ENCODE assay signal across 9 mouse cellular contexts in genomic region chr11:88626576-88626975, GRCm38 (mm10).
DNase-seq lines count a peak whose midpoint lies in the region; ATAC-seq and TF ChIP-seq lines count a peak whose summit lies in the region.
"Had no signal": no experiment of that assay in that cellular context is flagged by ENCODE, and none has a peak within 500 bp of the region (broad histone marks: within the 10 kb centered on the region; RNA-seq: fewer than 3 reads in every experiment).

No protein-coding gene starts in this region.

- H3K9me3 ChIP-seq in forebrain, embryonic 13.5 days (replicated peaks): no peaks in the 10 kb centered on the region
- no peaks in the 10 kb centered on the region for H3K9me3 ChIP-seq in forebrain, embryonic 16.5 days (ENCODE audit: control insufficient read depth, low read length)
- peaks cover 1% of the 10 kb centered on the region; the same call in 1 of the 2 replicates for H3K9me3 ChIP-seq in E14TG2a.4 (ENCODE audit: low read length)
- no peaks in the 10 kb centered on the region for H3K9me3 ChIP-seq in intestine, postnatal 0 days (ENCODE audit: control insufficient read depth)
- H3K9me3 ChIP-seq: limb, embryonic 12.5 days had no signal

- ATAC-seq in forebrain, embryonic 13.5 days: no peak
- no peak for ATAC-seq in forebrain, embryonic 16.5 days
- ATAC-seq in intestine, postnatal 0 days: 0 out of 2 replicates have a peak, but pooled peaks have one; percentile 23
- ATAC-seq in monocyte, adult 5-6 weeks (replicated peaks; ENCODE audit: insufficient number of reproducible peaks, low FRiP score, low TSS enrichment, poor library complexity, severe bottlenecking): no peak

- peaks cover 96% of the 10 kb centered on the region for H3K4me1 ChIP-seq in forebrain, embryonic 13.5 days
- peaks cover 60% of the 10 kb centered on the region for H3K4me1 ChIP-seq in forebrain, embryonic 16.5 days (replicated peaks; ENCODE audit: control insufficient read depth, insufficient read depth, low read length)
- H3K4me1 ChIP-seq in E14TG2a.4 (replicated peaks; ENCODE audit: low read depth, low read length): peaks cover 96% of the 10 kb centered on the region
- peaks cover 13% of the 10 kb centered on the region; the same call in 1 of the 2 replicates for H3K4me1 ChIP-seq in intestine, postnatal 0 days (replicated peaks; ENCODE audit: control insufficient read depth, insufficient read depth, low read length)

- H3K27me3 ChIP-seq in forebrain, embryonic 13.5 days: no peaks in the 10 kb centered on the region
- H3K27me3 ChIP-seq in forebrain, embryonic 16.5 days (replicated peaks; ENCODE audit: control insufficient read depth, insufficient read depth, low read length): no peaks in the 10 kb centered on the region
- no peaks in the 10 kb centered on the region for H3K27me3 ChIP-seq in E14TG2a.4 (ENCODE audit: insufficient read depth, low read length)
- H3K27me3 ChIP-seq in intestine, postnatal 0 days (replicated peaks; ENCODE audit: control insufficient read depth, insufficient read depth, low read length): no peaks in the 10 kb centered on the region
- H3K27me3 ChIP-seq: limb, embryonic 12.5 days had no signal

- no peak overlapping the region for H3K4me2 ChIP-seq in forebrain, embryonic 13.5 days
- H3K4me2 ChIP-seq in forebrain, embryonic 16.5 days (ENCODE audit: low read length): no peak overlapping the region
- H3K4me2 ChIP-seq in intestine, postnatal 0 days (replicated peaks; ENCODE audit: low read depth): no peak overlapping the region
- H3K4me2 ChIP-seq: limb, embryonic 12.5 days had no signal

- H3K36me3 ChIP-seq in forebrain, embryonic 13.5 days (ENCODE audit: poor library complexity, severe bottlenecking): no peaks in the 10 kb centered on the region
- H3K36me3 ChIP-seq in forebrain, embryonic 16.5 days (ENCODE audit: control insufficient read depth, insufficient read depth): no peaks in the 10 kb centered on the region
- H3K36me3 ChIP-seq in E14TG2a.4 (ENCODE audit: insufficient read depth, low read length): peaks cover 19% of the 10 kb centered on the region
- no peaks in the 10 kb centered on the region for H3K36me3 ChIP-seq in intestine, postnatal 0 days (ENCODE audit: control insufficient read depth, insufficient read depth)
- H3K36me3 ChIP-seq: limb, embryonic 12.5 days had no signal

- WGBS in forebrain, embryonic 13.5 days: 61% methylated on average over 8 of the region's 8 CpGs
- 41% methylated on average over 8 of the region's 8 CpGs for WGBS in forebrain, embryonic 16.5 days
- 83% methylated on average over 8 of the region's 8 CpGs for WGBS in intestine, postnatal 0 days

- no peak for TF ChIP-seq CTCF in E14TG2a.4 (conservative IDR thresholded peaks at IDR 0.05; ENCODE audit: low read length)
- no peak for TF ChIP-seq CTCF in intestine, postnatal 0 days (IDR thresholded peaks at IDR 0.05; ENCODE audit: low read depth)

- H3K4me3 ChIP-seq in forebrain, embryonic 13.5 days: no peak overlapping the region
- H3K4me3 ChIP-seq in forebrain, embryonic 16.5 days (replicated peaks; ENCODE audit: low read length): no peak overlapping the region
- peak overlapping the region; percentile 35; the same call in 1 of the 2 replicates for H3K4me3 ChIP-seq in E14TG2a.4 (replicated peaks; ENCODE audit: low read length)
- H3K4me3 ChIP-seq in intestine, postnatal 0 days (ENCODE audit: low read depth, low read length): no peak overlapping the region
- H3K4me3 ChIP-seq: limb, embryonic 12.5 days had no signal

- peak overlapping the region; percentile 98 for H3K27ac ChIP-seq in forebrain, embryonic 13.5 days
- no peak overlapping the region for H3K27ac ChIP-seq in forebrain, embryonic 16.5 days (ENCODE audit: low read length)
- H3K27ac ChIP-seq in intestine, postnatal 0 days (ENCODE audit: low read depth, low read length): peak overlapping the region; percentile 57
- H3K27ac ChIP-seq: limb, embryonic 12.5 days had no signal

- peak; percentile 35 for DNase-seq in heart, adult 8-10 months (ENCODE audit: low spot score)
- no peak for DNase-seq in spleen, postnatal 36 days (ENCODE audit: low spot score in 2 of 2)
- DNase-seq in MN1 (ENCODE audit: low spot score): no peak

- no peak overlapping the region for H3K9ac ChIP-seq in forebrain, embryonic 13.5 days
- no peak overlapping the region for H3K9ac ChIP-seq in forebrain, embryonic 16.5 days (replicated peaks; ENCODE audit: low read depth, low read length)
- no peak overlapping the region for H3K9ac ChIP-seq in intestine, postnatal 0 days (ENCODE audit: low read depth, low read length)
- H3K9ac ChIP-seq: limb, embryonic 12.5 days had no signal
